Mouse (Mus musculus): ENCODE results near the gene Prr27.

GRCm38 (mm10) chr5:87884729-87885128 is 59.2 kb downstream of the Prr27 start, which contains the start of gene Odam:
- TF ChIP-seq POLR2A (IDR thresholded peaks at IDR 0.05; ENCODE audit: borderline replicate concordance, control insufficient read depth, low read depth, low read length), result no peak
- TF ChIP-seq CTCF (IDR thresholded peaks at IDR 0.05; ENCODE audit: control insufficient read depth, insufficient read depth, low read length), result no peak

Measured in bone marrow, adult 2 months (tissue).